Mouse (Mus musculus) MEL (cell line): ENCODE results near the gene Myo18a.

Source experiments
- CHD2 ChIP-seq: IDR thresholded peaks from 2 replicates; pipeline ENCODE4 v1.6.1; 2011; ENCODE audit warnings: low read length, improper control_type of control experiment
- EP300 ChIP-seq, 2 experiments: IDR thresholded peaks; 2 replicates each; pipeline ENCODE4 v1.6.1; 2011; ENCODE audit warnings: improper control_type of control experiment in 2 of 2, low read length in 2 of 2, low read depth in 1 of 2, mild to moderate bottlenecking in 1 of 2
- NRF1 ChIP-seq: IDR thresholded peaks from 2 replicates; pipeline ENCODE4 v1.6.1; 2014; ENCODE audit warnings: low read depth, mild to moderate bottlenecking, inconsistent platforms, low read length, improper control_type of control experiment, moderate library complexity; ENCODE audit not compliant: poor library complexity, insufficient read depth, severe bottlenecking
- RAD21 ChIP-seq: IDR thresholded peaks from 2 replicates; pipeline ENCODE4 v1.6.1; 2011; ENCODE audit warnings: mild to moderate bottlenecking, low read depth, low read length, improper control_type of control experiment
- ZC3H11A ChIP-seq: IDR thresholded peaks from 2 replicates; pipeline ENCODE4 v1.6.1; 2012; ENCODE audit warnings: low read depth, mild to moderate bottlenecking, inconsistent platforms, low read length, improper control_type of control experiment
- ZNF384 ChIP-seq: IDR thresholded peaks from 2 replicates; pipeline ENCODE4 v1.6.1; 2012; ENCODE audit warnings: low read depth, mild to moderate bottlenecking, inconsistent platforms, low read length, improper control_type of control experiment

GRCm38 (mm10) chr11:77913505-77913904 lies 150.5 kb downstream of the Myo18a start:
- TF ChIP-seq NRF1, result no peak
- TF ChIP-seq EP300 (IDR thresholded peaks at IDR 0.05; ENCODE audit: low read depth in 1 of 2, low read length in 2 of 2), result no peak
- no peak for TF ChIP-seq RAD21
- no peak for TF ChIP-seq ZC3H11A
- no peak for TF ChIP-seq CHD2
- no peak for TF ChIP-seq ZNF384
